Mouse (Mus musculus): ENCODE data around the gene Kalrn.

DNA sequence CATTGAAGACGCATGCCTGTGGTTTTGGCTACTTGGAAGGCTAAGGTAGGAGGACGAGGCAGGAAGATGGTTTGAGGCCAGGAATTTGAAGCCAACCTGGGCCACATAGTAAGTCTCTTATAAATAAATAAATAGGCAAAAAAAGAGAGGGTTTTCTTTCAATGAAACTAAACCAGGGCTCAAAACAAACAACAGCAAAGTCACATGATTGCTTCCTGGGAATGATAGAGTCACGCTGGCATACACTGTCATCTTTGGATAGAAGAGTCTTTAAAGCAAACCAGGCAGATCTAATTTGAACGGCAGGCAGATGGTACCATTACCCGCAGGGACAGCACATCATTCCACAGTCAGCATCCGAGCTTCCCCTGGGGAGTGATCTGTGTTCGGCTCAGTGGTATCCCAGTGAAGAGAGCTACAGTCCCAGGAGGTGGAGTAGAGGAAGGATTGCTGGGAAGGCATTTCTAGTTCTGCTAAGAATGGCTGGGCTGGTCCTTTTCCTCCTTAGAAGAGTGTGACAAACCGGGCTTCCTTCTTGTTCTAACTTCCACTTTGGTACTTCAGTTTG lies 483.7 kb downstream of the Kalrn start:
- no peak for TF ChIP-seq POLR2A (IDR thresholded peaks at IDR 0.05; ENCODE audit: extremely low read depth, insufficient read depth, low read length)
- no peak for TF ChIP-seq CTCF (IDR thresholded peaks at IDR 0.05; ENCODE audit: extremely low read depth, insufficient read depth, low read length)
